Mouse (Mus musculus): ENCODE results near the gene Olfr450. TPM values are rescaled to one million over a fixed set of nuclear protein-coding genes. Genes with fewer than 3 reads are reported as not detected.

Olfr450 gene
- not detected in 2 replicates for polyA plus RNA-seq (2015; fragmentation: Nextera tagmentation; extraction: Ambion mirVana)

DNA sequence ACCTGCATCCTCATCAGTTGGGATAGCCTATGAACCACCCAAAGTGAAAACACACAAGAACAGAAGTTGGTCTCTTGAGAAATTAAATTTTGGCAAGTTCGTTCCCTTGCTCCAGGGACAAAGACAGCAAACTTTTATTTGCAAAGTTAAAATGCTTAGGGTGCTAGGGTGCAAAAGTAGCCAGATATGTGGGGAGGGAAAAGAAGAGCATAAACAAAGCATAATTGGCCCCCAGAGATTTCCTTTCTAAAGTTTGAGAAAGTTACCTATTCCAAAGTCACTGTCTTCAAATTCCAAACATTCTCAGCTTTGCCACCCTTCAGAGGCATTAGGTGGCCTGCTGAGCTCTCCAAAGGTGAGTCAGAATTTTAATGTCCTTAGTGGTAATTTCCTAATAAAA, at the start of gene Olfr450:
Gene Olfr450, plus strand, starts transcription at position 301 of the 400 bp plus-strand sequence.
- H3K27me3 ChIP-seq, result no peaks in the 10 kb centered on the region
- H3K4me2 ChIP-seq (replicated peaks), result no peak within 1 kb of the TSS
- no peak within 1 kb of the TSS for H3K9ac ChIP-seq
- no peaks in the 10 kb centered on the region for H3K36me3 ChIP-seq
- 88% methylated on average over 1 of the region's 1 CpGs for WGBS
- H3K4me1 ChIP-seq, result no peaks in the 10 kb centered on the region
- no peak within 1 kb of the TSS for H3K4me3 ChIP-seq (replicated peaks)
- H3K9me3 ChIP-seq (replicated peaks), result no peaks in the 10 kb centered on the region
- H3K27ac ChIP-seq (replicated peaks), result no peak within 1 kb of the TSS
- ATAC-seq (ENCODE audit: insufficient number of reproducible peaks, low FRiP score, low TSS enrichment, low read depth), result no peak

DNA sequence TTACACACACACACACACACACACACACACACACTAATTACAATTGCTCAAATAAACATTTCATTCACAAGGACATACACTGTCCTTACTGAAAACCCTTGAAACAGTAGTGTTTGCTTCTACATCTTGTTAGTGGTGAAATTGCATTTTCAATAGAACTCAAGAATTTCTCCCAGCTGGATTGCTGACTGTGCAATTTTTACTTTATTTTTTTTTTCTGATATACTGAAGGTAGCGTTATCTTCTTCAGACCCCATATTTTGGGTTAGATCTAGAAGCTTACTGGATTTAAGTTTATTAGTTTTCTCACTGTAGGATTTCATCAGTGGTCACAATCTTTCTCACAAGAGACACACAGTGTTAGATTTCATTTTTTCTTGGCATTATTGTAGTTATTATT, 34.7 kb upstream of the Olfr450 start:
- no peaks in the 10 kb centered on the region for H3K4me1 ChIP-seq
- ATAC-seq (ENCODE audit: insufficient number of reproducible peaks, low FRiP score, low TSS enrichment, low read depth), result no peak
- no peaks in the 10 kb centered on the region for H3K9me3 ChIP-seq (replicated peaks)
- 76% methylated on average over 1 of the region's 1 CpGs for WGBS
- no peaks in the 10 kb centered on the region for H3K27me3 ChIP-seq
- no peaks in the 10 kb centered on the region for H3K36me3 ChIP-seq
- H3K9ac ChIP-seq, result no peak overlapping the region
- no peak overlapping the region for H3K27ac ChIP-seq (replicated peaks)
- no peak overlapping the region for H3K4me2 ChIP-seq (replicated peaks)
- H3K4me3 ChIP-seq (replicated peaks), result no peak overlapping the region

DNA sequence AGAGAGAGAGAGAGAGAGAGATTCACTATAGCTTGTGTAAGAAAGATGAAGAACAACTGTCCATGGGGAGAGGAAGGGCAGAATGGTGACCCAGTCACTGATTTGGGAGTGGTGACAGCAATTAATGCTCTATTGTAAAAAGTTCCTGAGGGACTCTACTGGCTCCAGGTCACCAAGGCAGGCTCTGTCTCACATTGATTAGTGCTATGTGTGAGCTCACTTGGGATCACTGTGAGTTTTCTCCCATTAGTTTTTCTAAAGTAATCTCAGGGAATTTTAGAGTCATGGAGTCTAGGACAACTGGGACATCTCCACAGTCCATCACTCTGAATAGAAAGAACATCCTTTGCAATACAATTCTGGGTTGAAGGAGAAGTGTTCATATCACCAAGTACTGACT, 26.9 kb upstream of the Olfr450 start, which contains the start of gene Olfr452:
Gene Olfr452, plus strand, starts transcription at position 301 of the 400 bp plus-strand sequence.
- Histone ChIP-seq H3K4me1 (no peaks in the 10 kb centered on the region), H3K9ac (no peak within 1 kb of the TSS), H3K4me2 (replicated peaks) (no peak within 1 kb of the TSS), H3K27ac (replicated peaks) (no peak within 1 kb of the TSS), H3K4me3 (replicated peaks) (no peak within 1 kb of the TSS), H3K27me3 (no peaks in the 10 kb centered on the region), H3K36me3 (no peaks in the 10 kb centered on the region), H3K9me3 (replicated peaks) (no peaks in the 10 kb centered on the region)
- no peak for ATAC-seq (ENCODE audit: insufficient number of reproducible peaks, low FRiP score, low TSS enrichment, low read depth)

DNA sequence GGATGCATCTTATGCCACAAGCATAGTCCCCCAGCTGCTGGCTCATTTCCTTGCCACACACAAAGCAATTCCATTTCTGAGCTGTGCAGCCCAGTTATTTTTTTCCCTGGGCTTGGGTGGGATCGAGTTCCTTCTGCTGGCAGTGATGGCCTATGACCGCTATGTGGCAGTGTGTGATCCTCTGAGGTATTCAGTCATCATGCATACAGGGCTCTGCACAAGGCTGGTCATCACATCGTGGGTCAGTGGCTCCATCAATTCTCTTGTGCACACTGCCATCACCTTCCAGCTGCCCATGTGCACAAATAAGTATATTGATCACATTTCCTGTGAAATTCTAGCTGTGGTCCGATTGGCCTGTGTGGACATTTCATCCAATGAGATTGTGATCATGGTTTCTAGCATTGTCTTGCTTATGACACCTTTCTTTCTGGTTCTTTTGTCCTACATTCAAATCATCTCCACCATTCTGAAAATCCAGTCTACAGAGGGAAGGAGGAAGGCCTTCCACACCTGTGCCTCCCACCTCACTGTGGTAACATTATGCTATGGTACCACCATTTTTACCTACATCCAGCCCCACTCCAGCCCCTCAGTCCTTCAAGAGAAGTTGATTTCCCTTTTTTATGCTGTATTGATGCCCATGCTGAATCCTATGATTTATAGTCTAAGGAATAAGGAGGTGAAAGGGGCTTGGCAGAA, 21.3 kb upstream of the Olfr450 start:
- ATAC-seq (ENCODE audit: insufficient number of reproducible peaks, low FRiP score, low TSS enrichment, low read depth), result no peak
- no peaks in the 10 kb centered on the region for H3K27me3 ChIP-seq
- H3K9me3 ChIP-seq (replicated peaks), result no peaks in the 10 kb centered on the region
- H3K4me1 ChIP-seq, result no peaks in the 10 kb centered on the region
- H3K27ac ChIP-seq (replicated peaks), result no peak overlapping the region
- H3K4me3 ChIP-seq (replicated peaks), result no peak overlapping the region
- no peak overlapping the region for H3K4me2 ChIP-seq (replicated peaks)
- no peaks in the 10 kb centered on the region for H3K36me3 ChIP-seq
- H3K9ac ChIP-seq, result no peak overlapping the region
- 41% methylated on average over 4 of the region's 4 CpGs for WGBS

DNA sequence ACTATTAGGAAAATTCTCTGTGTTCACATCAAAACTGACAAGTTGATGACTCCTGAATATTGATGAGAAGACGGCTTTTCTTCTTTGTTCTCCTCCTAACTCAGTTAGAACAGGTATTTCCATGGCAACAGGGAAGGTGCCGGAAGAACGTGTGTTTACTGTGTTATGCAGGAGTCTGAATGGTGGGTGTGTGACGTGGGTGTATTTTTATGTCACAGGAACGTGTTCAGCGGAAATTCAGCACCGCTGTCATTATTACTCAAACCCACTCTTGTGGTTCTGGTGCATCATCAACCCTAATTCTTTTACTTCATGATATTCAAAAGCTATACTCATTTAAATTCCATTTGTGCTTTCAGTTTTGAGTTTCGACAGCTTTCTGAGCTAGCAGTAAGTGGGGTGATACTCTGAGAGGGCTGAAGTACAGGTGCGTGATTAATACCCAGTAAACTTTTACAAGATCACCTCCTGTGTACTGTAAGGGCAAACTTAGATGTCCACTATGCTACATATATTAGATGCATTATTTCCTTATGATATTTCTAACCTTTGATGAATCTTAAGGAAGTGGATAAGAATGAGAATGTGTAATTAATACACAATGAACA, 20.7 kb upstream of the Olfr450 start:
- 77% methylated on average over 9 of the region's 9 CpGs for WGBS
- ATAC-seq (ENCODE audit: insufficient number of reproducible peaks, low FRiP score, low TSS enrichment, low read depth), result no peak
- H3K36me3 ChIP-seq, result no peaks in the 10 kb centered on the region

DNA sequence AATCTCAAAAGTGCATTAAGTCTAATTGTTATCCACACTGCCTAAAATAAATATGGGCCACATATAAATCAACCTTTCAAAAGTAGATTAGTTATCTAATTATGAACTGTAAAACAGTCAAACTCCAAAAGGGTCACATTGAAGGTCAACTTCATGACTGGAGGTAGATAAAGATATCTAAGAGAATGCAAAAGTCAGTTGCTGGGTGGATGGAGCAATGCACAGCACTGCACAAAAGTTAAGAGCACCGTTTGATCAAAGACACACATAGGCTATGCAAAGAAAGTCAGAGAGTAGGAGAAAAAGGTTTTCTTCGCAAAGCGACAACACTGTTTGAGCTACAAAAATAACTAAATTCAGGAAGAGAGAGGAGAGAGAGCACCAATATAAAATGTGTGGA, 16.8 kb upstream of the Olfr450 start:
- Histone ChIP-seq H3K4me2 (replicated peaks) (no peak overlapping the region), H3K9ac (no peak overlapping the region), H3K4me3 (replicated peaks) (no peak overlapping the region), H3K9me3 (replicated peaks) (no peaks in the 10 kb centered on the region), H3K36me3 (no peaks in the 10 kb centered on the region), H3K27me3 (no peaks in the 10 kb centered on the region), H3K27ac (replicated peaks) (no peak overlapping the region), H3K4me1 (no peaks in the 10 kb centered on the region)
- ATAC-seq (ENCODE audit: insufficient number of reproducible peaks, low FRiP score, low TSS enrichment, low read depth), result no peak
- 88% methylated on average over 3 of the region's 3 CpGs for WGBS

More for the DNA sequence above, 20.7 kb upstream of the Olfr450 start:
- Histone ChIP-seq H3K4me3 (replicated peaks) (no peak overlapping the region), H3K9me3 (replicated peaks) (no peaks in the 10 kb centered on the region), H3K27ac (replicated peaks) (no peak overlapping the region), H3K4me2 (replicated peaks) (no peak overlapping the region), H3K27me3 (no peaks in the 10 kb centered on the region), H3K9ac (no peak overlapping the region), H3K4me1 (no peaks in the 10 kb centered on the region)

DNA sequence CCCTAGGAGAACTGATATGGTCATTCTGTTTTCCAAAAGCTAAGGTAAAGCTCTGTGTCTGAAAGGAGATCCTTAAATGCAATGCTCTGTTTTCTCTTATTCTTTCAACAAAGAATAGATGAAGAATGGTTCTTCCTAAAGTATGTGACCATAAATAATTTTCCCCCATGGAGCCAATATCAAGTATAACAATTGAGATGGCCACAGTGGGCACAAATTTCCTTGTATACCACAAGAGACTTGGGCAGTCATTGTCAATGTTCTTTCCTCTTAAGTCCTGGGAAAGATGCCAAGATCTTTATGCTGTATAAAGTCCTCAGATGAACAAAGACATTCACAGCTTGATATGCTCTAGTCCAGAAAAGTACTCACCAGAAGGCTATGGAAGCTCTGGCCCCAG, 22.3 kb downstream of the Olfr450 start, which contains the start of gene Olfr449:
Gene Olfr449, plus strand, starts transcription at position 301 of the 400 bp plus-strand sequence.
- no peak for ATAC-seq (ENCODE audit: insufficient number of reproducible peaks, low FRiP score, low TSS enrichment, low read depth)
- no peak within 1 kb of the TSS for H3K27ac ChIP-seq (replicated peaks)
- H3K4me1 ChIP-seq, result no peaks in the 10 kb centered on the region
- no peak within 1 kb of the TSS for H3K9ac ChIP-seq
- H3K4me3 ChIP-seq (replicated peaks), result no peak within 1 kb of the TSS
- no peaks in the 10 kb centered on the region for H3K36me3 ChIP-seq
- no peaks in the 10 kb centered on the region for H3K27me3 ChIP-seq
- H3K9me3 ChIP-seq (replicated peaks), result no peaks in the 10 kb centered on the region
- H3K4me2 ChIP-seq (replicated peaks), result no peak within 1 kb of the TSS

DNA sequence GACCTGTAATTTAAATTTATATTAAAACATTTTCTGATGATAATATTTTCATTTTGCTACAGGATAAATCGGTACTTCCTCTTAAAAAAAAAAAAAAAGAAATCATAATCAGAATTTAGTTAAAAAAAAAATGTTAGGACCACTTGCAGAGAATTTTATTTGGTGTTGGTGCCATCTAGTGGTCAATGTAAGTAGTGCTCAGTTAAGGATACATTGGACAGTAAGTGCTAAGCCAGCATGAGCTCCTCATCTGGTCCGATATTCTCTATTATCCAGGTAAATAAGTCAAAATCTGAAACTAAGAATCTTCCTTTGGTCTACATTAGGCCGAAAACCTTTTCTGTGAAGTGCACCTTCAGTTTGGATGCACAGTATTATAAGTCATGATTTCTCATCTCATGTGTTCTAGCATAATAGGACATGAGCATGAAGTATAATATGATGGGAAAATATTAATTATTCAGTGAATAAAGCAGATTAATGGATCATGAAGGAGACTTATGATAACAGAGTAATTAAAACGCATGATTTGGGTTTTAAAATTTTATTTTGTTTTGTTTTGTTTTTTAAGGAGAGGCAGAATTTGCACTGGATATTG, 48.6 kb downstream of the Olfr450 start:
- WGBS, result 12% methylated on average over 4 of the region's 4 CpGs
- no peak overlapping the region for H3K4me3 ChIP-seq (replicated peaks)

More for the DNA sequence above, 48.6 kb downstream of the Olfr450 start:
- Histone ChIP-seq H3K4me1 (no peaks in the 10 kb centered on the region), H3K36me3 (no peaks in the 10 kb centered on the region), H3K9ac (no peak overlapping the region), H3K9me3 (replicated peaks) (no peaks in the 10 kb centered on the region), H3K27ac (replicated peaks) (no peak overlapping the region), H3K27me3 (no peaks in the 10 kb centered on the region), H3K4me2 (replicated peaks) (no peak overlapping the region)
- ATAC-seq (ENCODE audit: insufficient number of reproducible peaks, low FRiP score, low TSS enrichment, low read depth), result no peak

Other genes starting within 250 kb of the Olfr450 start
- 0.05 TPM in 1 of 2 replicates, not detected in the other for gene Tcaf3, start 214.2 kb upstream of the Olfr450 start, polyA plus RNA-seq (2015; fragmentation: Nextera tagmentation; extraction: Ambion mirVana)
- 6.3 and 6.4 TPM in 2 replicates for gene Tcaf2, start 166.7 kb upstream of the Olfr450 start, polyA plus RNA-seq (2015; fragmentation: Nextera tagmentation; extraction: Ambion mirVana)
- gene Tcaf1, start 101.9 kb upstream of the Olfr450 start, polyA plus RNA-seq (2015; fragmentation: Nextera tagmentation; extraction: Ambion mirVana), result 65.8 and 71.6 TPM in 2 replicates
- gene Olfr453, start 72.6 kb upstream of the Olfr450 start, polyA plus RNA-seq (2015; fragmentation: Nextera tagmentation; extraction: Ambion mirVana), result 0.09 TPM in 1 of 2 replicates, not detected in the other
- not detected in 2 replicates for gene Olfr38, start 55.5 kb upstream of the Olfr450 start, polyA plus RNA-seq (2015; fragmentation: Nextera tagmentation; extraction: Ambion mirVana)
- 0.05 TPM in 1 of 2 replicates, not detected in the other for gene Olfr452, start 26.8 kb upstream of the Olfr450 start, polyA plus RNA-seq (2015; fragmentation: Nextera tagmentation; extraction: Ambion mirVana)
- 0.20 TPM in 1 of 2 replicates, not detected in the other for gene Olfr449, start 22.4 kb downstream of the Olfr450 start, polyA plus RNA-seq (2015; fragmentation: Nextera tagmentation; extraction: Ambion mirVana)
- 0.12 and 0.13 TPM in 2 replicates for gene Olfr448, start 78.5 kb downstream of the Olfr450 start, polyA plus RNA-seq (2015; fragmentation: Nextera tagmentation; extraction: Ambion mirVana)
- gene Olfr447, start 96.9 kb downstream of the Olfr450 start, polyA plus RNA-seq (2015; fragmentation: Nextera tagmentation; extraction: Ambion mirVana), result not detected in 2 replicates
- 0.08 and 0.39 TPM in 2 replicates for gene Olfr446, start 109.4 kb downstream of the Olfr450 start, polyA plus RNA-seq (2015; fragmentation: Nextera tagmentation; extraction: Ambion mirVana)
- not detected in 2 replicates for gene Olfr444, start 137.1 kb downstream of the Olfr450 start, polyA plus RNA-seq (2015; fragmentation: Nextera tagmentation; extraction: Ambion mirVana)

Data from embryonic facial prominence, embryonic 15.5 days (tissue).